Mouse (Mus musculus): ENCODE measurements around the gene Terf2ip.

Gene Terf2ip

GRCm38 (mm10) chr8:112009558-112009957, 1.6 kb upstream of the Terf2ip start:
- DNase-seq (ENCODE audit: low read depth, low spot score): no peak

GRCm38 (mm10) chr8:112011816-112012242, 631 bp downstream of the Terf2ip start:
- no peak for DNase-seq (ENCODE audit: low read depth, low spot score)

GRCm38 (mm10) chr8:112014936-112015335, 3.7 kb downstream of the Terf2ip start, which contains the start of gene Gm6793:
Gene Gm6793, minus strand, starts transcription at chr8:112015036.
- no peak for DNase-seq (ENCODE audit: low read depth, low spot score)

GRCm38 (mm10) chr8:112029455-112029854, 18.3 kb downstream of the Terf2ip start:
- no peak for DNase-seq (ENCODE audit: low read depth, low spot score)

GRCm38 (mm10) chr8:112030663-112031062, 19.5 kb downstream of the Terf2ip start:
- DNase-seq (ENCODE audit: low read depth, low spot score): no peak

GRCm38 (mm10) chr8:112033071-112033470, 21.9 kb downstream of the Terf2ip start:
- no peak for DNase-seq (ENCODE audit: low read depth, low spot score)

- DNase-seq (ENCODE audit: low read depth, low spot score): peak; percentile 62
These were observed 23.4 kb downstream of the Terf2ip start for GRCm38 (mm10) chr8:112034603-112035002.

GRCm38 (mm10) chr8:112037521-112037920, 26.3 kb downstream of the Terf2ip start:
- no peak for DNase-seq (ENCODE audit: low read depth, low spot score)

- DNase-seq (ENCODE audit: low read depth, low spot score): no peak
These were observed 34.0 kb downstream of the Terf2ip start for GRCm38 (mm10) chr8:112045182-112045581.

GRCm38 (mm10) chr8:112045896-112046295, 34.7 kb downstream of the Terf2ip start:
- DNase-seq (ENCODE audit: low read depth, low spot score): peak; percentile 82

GRCm38 (mm10) chr8:112048293-112048692, 37.1 kb downstream of the Terf2ip start:
- DNase-seq (ENCODE audit: low read depth, low spot score): no peak

GRCm38 (mm10) chr8:112049984-112050383, 38.8 kb downstream of the Terf2ip start:
- DNase-seq (ENCODE audit: low read depth, low spot score): no peak

- DNase-seq (ENCODE audit: low read depth, low spot score): no peak
These were observed 40.3 kb downstream of the Terf2ip start for GRCm38 (mm10) chr8:112051537-112051936.

GRCm38 (mm10) chr8:112054456-112054855, 43.3 kb downstream of the Terf2ip start:
- DNase-seq (ENCODE audit: low read depth, low spot score): no peak

- DNase-seq (ENCODE audit: low read depth, low spot score): peak; percentile 27
These were observed 50.2 kb downstream of the Terf2ip start for GRCm38 (mm10) chr8:112061372-112061771.

All from embryo, embryonic 11.5 days (tissue).